Mouse (Mus musculus) liver, embryonic 14.5 days (tissue): ENCODE measurements at regions not wholly inside any gene's neighbourhood (a gene's known extent, or its start where the extent isn't known, plus 50 kb on each side); places are given as distances from the start of the nearest gene placed in this dataset.
A peak's percentile ranks its signal among the peaks of the same experiment; 100 is the strongest.

Experiments
- ATAC-seq: fragments of 200-750 bp; cut with Nextera tagmentation; 2 replicates; pipeline ENCODE4 v1.8.0; 2017; ENCODE audit warnings: moderate number of reproducible peaks, mild to moderate bottlenecking, moderate library complexity; ENCODE audit not compliant: insufficient read depth
- DNase-seq, 3 experiments: peaks; one replicate each; pipeline ENCODE4 v3.0.0-alpha.2; 2012 to 2013; ENCODE audit warnings: low read depth in 3 of 3, low spot score in 3 of 3
- H3K27ac ChIP-seq: fragments of 300-500 bp; sonication (generic); 2 replicates; pipeline ENCODE4 v1.5.1; 2014; ENCODE audit warnings: moderate library complexity, mild to moderate bottlenecking, control low read depth, inconsistent platforms
- H3K27me3 ChIP-seq: fragments of 300-500 bp; sonication (generic); 2 replicates; pipeline ENCODE4 v1.6.1; 2014; ENCODE audit warnings: mild to moderate bottlenecking, low read length, moderate library complexity; ENCODE audit not compliant: control insufficient read depth, insufficient read depth
- H3K36me3 ChIP-seq: fragments of 300-500 bp; sonication (generic); replicated peaks from 2 replicates; pipeline ENCODE4 v1.6.1; 2014; ENCODE audit warnings: low read depth; ENCODE audit not compliant: control insufficient read depth, insufficient read depth
- H3K4me1 ChIP-seq, 2 experiments: fragments of 200-500 bp in 1 of 2; fragments of 300-500 bp in 1 of 2; sonication (generic) in 1 of 2; replicated peaks; 2 replicates each; pipeline ENCODE4 v1.6.1; 2012 to 2014; ENCODE audit warnings: antibody characterized with exemption in 1 of 2, inconsistent platforms in 1 of 2, low read length in 1 of 2; ENCODE audit not compliant: control insufficient read depth in 2 of 2, insufficient read depth in 2 of 2
- H3K4me2 ChIP-seq: fragments of 300-500 bp; sonication (generic); 2 replicates; pipeline ENCODE4 v1.6.1; 2014; ENCODE audit warnings: low read depth, mild to moderate bottlenecking, control low read depth, moderate library complexity
- H3K4me3 ChIP-seq, 2 experiments: fragments of 200-500 bp in 1 of 2; fragments of 300-500 bp in 1 of 2; sonication (generic) in 1 of 2; 2 replicates each; pipeline ENCODE4 v1.5.1; 2012 to 2014; ENCODE audit warnings: low read depth in 2 of 2, low read length in 2 of 2, mild to moderate bottlenecking in 2 of 2, control low read depth in 1 of 2, inconsistent platforms in 1 of 2, moderate library complexity in 1 of 2; ENCODE audit not compliant: insufficient read depth in 1 of 2
- H3K9ac ChIP-seq: fragments of 300-500 bp; sonication (generic); replicated peaks from 2 replicates; pipeline ENCODE4 v1.6.1; 2014; ENCODE audit warnings: mild to moderate bottlenecking, control low read depth, moderate library complexity
- H3K9me3 ChIP-seq: fragments of 300-500 bp; sonication (generic); 2 replicates; pipeline ENCODE4 v1.6.1; 2016; ENCODE audit warnings: low read length, mixed read lengths; ENCODE audit not compliant: control insufficient read depth
- CTCF ChIP-seq: IDR thresholded peaks from 2 replicates; pipeline ENCODE4 v1.5.1; 2016; ENCODE audit warnings: antibody characterized with exemption, low read depth, control low read depth
- EP300 ChIP-seq: IDR thresholded peaks from 2 replicates; pipeline ENCODE4 v1.6.1; 2016; ENCODE audit warnings: antibody characterized with exemption, low read depth
- WGBS: fragments of 180-500 bp; shearing (Covaris S2); extraction: QIAGEN DNeasy Blood & Tissue Kit; methylation state at CpG from one replicate; pipeline ENCODE4 v1.1.7; 2014; ENCODE audit not compliant: insufficient replicate concordance; 5-methylcytosine and 5-hydroxymethylcytosine counted together

DNA sequence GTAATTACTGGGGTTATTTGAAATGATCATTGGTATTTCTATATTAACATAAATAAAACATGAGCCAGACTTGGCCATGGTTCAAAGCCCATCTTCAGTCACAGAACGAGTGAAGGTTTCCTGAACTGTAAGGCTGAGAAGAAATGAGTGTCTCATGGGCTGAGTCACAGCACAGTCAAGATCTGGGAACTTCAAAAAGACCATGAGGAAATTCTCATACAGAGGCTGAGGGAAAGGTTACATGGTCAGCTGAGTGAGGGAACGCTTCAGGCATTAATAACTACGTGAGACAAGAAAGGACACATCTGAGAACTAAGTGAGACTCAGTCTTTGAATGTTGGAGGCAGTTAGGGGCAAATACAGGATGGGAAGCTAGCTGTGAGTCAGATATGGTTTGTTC, 101.9 kb downstream of the Ankrd50 start:
- Histone ChIP-seq H3K27me3 (no peaks in the 10 kb centered on the region), H3K9ac (no peak overlapping the region), H3K9me3 (no peaks in the 10 kb centered on the region), H3K4me3 (no peak overlapping the region), H3K27ac (no peak overlapping the region), H3K4me1 (no peaks in the 10 kb centered on the region), H3K4me2 (no peak overlapping the region), H3K36me3 (no peaks in the 10 kb centered on the region)
- ATAC-seq (no peak), DNase-seq (no peak)
- whole genome bisulfite sequencing, result 52% methylated on average over 3 of the region's 3 CpGs
- TF ChIP-seq CTCF, result no peak
- TF ChIP-seq EP300, result no peak

DNA sequence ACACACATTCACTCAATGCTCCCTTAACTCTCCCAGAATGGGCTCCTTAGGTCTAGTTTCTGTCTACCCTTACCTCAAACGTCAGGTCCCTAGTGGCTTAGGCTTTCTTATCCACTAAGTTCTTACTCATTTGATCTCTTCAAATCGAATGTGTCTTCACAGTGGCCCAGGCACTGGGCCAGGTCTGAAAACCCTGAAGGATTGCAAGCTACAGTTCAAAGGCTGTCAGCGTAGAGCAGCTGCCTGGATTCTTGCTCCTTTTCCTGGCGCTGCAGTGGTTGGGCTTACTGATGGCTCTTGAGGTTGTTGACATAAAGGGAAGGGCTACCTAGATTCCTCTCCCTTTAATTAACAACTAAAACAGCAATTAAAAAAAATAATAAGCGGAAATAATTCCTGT, 103.0 kb downstream of the Ankrd50 start:
- Histone ChIP-seq H3K27ac (no peak overlapping the region), H3K4me2 (no peak overlapping the region), H3K27me3 (no peaks in the 10 kb centered on the region), H3K9me3 (no peaks in the 10 kb centered on the region), H3K9ac (no peak overlapping the region), H3K4me3 (no peak overlapping the region), H3K4me1 (no peaks in the 10 kb centered on the region), H3K36me3 (no peaks in the 10 kb centered on the region)
- TF ChIP-seq EP300 (no peak), CTCF (no peak)
- ATAC-seq (no peak), DNase-seq (peak in 2 of 3 experiments; percentile 17 to 20)
- 59% methylated on average over 5 of the region's 5 CpGs for WGBS

DNA sequence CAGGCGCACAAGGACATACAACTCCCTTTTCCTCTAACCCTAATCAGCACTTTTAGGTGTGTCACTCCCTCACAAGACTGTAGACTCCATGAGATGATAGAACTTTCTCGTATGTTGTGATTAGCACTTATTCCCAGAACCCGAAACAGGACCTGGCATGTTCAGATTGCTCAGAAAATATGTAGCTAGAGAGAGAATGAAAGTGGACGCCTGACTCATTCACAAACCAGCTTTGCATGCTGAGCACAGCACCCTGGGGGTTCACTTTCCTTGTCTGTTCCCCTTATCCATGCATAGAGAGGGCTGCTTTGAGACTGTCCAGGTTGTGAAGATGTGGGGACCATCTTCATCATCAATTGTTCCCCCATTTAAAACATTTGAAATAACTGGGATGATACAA, 111.0 kb downstream of the Ankrd50 start:
- Histone ChIP-seq H3K9me3 (no peaks in the 10 kb centered on the region), H3K27ac (no peak overlapping the region), H3K4me1 (0 out of 4 replicates have a peak, but pooled peaks cover 0 to 1% of the 10 kb centered on the region in 2 experiments), H3K36me3 (no peaks in the 10 kb centered on the region), H3K27me3 (no peaks in the 10 kb centered on the region), H3K4me2 (no peak overlapping the region), H3K9ac (no peak overlapping the region), H3K4me3 (no peak overlapping the region)
- TF ChIP-seq CTCF, result no peak
- no peak for TF ChIP-seq EP300
- WGBS, result 49% methylated on average over 4 of the region's 4 CpGs
- no peak for ATAC-seq
- DNase-seq, result no peak

DNA sequence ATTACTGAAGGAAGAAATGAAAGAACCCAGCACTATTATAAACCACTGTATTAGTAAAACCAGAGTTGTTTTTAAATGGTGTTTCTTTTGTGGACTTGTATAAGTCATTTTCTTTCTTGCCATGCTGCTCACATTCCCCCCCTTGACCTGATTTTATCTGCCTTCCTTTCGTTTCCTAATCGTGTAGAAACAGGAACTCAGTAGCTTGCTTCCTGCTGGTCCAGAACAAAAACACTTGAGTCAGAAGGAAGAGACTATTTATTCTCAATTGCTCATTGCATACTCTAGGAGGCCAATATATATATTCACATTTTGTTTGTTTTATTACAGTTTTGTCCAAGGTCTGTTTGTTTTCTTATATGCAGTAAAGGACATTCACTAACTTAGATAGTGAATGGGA, 112.9 kb downstream of the Ankrd50 start:
- no peaks in the 10 kb centered on the region for H3K36me3 ChIP-seq
- DNase-seq, result no peak
- H3K4me3 ChIP-seq, result no peak overlapping the region
- TF ChIP-seq EP300, result no peak
- TF ChIP-seq CTCF, result no peak
- 0 out of 4 replicates have a peak, but pooled peaks cover 0 to 1% of the 10 kb centered on the region in 2 experiments for H3K4me1 ChIP-seq
- no peak overlapping the region for H3K4me2 ChIP-seq
- ATAC-seq, result no peak
- no peak overlapping the region for H3K27ac ChIP-seq
- H3K9ac ChIP-seq, result no peak overlapping the region
- no peaks in the 10 kb centered on the region for H3K9me3 ChIP-seq
- no peaks in the 10 kb centered on the region for H3K27me3 ChIP-seq
- 0% methylated on average over 2 of the region's 2 CpGs for whole genome bisulfite sequencing

DNA sequence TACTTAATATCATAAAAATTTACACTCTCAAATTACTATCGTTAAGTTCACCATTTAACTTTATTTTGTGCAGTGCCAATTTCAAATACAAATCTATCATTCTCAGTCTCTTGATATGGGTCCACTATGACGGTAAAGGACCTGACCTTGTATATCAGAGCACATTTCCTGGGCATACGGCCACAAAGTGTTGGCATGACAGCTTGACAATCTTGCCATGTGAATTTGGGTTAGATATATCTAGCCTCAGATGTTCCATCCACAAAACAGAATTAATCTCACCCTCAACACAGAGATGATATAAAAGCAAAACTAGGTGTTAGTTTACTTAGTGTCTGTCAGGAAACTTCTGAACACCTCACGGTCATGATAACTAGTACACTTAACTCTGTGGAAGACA, 120.8 kb downstream of the Ankrd50 start:
- no peaks in the 10 kb centered on the region for H3K36me3 ChIP-seq
- H3K9ac ChIP-seq, result no peak overlapping the region
- H3K27ac ChIP-seq, result no peak overlapping the region
- peaks cover 0 to 4% of the 10 kb centered on the region in 2 experiments; a peak in 2 of 4 replicates for H3K4me1 ChIP-seq
- no peaks in the 10 kb centered on the region for H3K27me3 ChIP-seq
- no peak overlapping the region for H3K4me2 ChIP-seq
- DNase-seq (no peak), ATAC-seq (no peak)
- TF ChIP-seq CTCF (no peak), EP300 (no peak)
- no peaks in the 10 kb centered on the region for H3K9me3 ChIP-seq
- 71% methylated on average over 4 of the region's 4 CpGs for WGBS
- H3K4me3 ChIP-seq, result no peak overlapping the region

DNA sequence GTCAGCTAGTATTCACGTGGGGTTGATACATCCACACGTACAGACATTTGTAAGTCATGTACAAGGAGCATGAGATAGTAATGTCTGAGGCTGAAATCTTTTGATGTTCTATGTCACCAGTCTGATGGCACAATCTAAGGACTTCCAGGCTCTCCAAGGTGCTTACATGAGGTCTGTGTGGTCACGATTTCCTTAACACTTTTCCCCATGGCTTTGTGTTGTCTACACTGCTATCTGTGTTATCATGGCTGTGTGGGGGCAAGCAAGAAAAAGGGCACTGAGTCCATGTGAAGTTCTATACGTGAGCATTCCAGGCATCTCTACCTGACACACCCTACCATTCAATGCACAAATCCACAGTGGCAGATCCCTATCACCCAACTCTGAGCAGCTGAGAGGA, 123.2 kb downstream of the Ankrd50 start:
- TF ChIP-seq EP300 (no peak), CTCF (no peak)
- Histone ChIP-seq H3K4me1 (peaks cover 0 to 13% of the 10 kb centered on the region in 2 experiments; a peak in 2 of 4 replicates), H3K4me2 (no peak overlapping the region), H3K4me3 (no peak overlapping the region), H3K9ac (no peak overlapping the region), H3K36me3 (no peaks in the 10 kb centered on the region), H3K27ac (no peak overlapping the region), H3K9me3 (no peaks in the 10 kb centered on the region), H3K27me3 (no peaks in the 10 kb centered on the region)
- DNase-seq, result no peak
- no peak for ATAC-seq
- 40% methylated on average over 4 of the region's 4 CpGs for WGBS
